Mouse (Mus musculus) E14TG2a.4 (cell line): ENCODE results near the gene Rsph3a.
A peak's percentile ranks its signal among the peaks of the same experiment; 100 is the strongest.
"Not testable (repeated sequence)": the region's sequence is repeated elsewhere in the genome, so short reads cannot be mapped to it uniquely, and the experiment has no call there.

Experiments used
- H3K27me3 ChIP-seq: 2 replicates; pipeline ENCODE4 v1.6.1; 2014; ENCODE audit warnings: low read length, control low read depth; ENCODE audit not compliant: insufficient read depth
- H3K36me3 ChIP-seq: 2 replicates; pipeline ENCODE4 v1.6.1; 2014; ENCODE audit warnings: low read length, control low read depth; ENCODE audit not compliant: insufficient read depth
- H3K4me1 ChIP-seq: replicated peaks from 2 replicates; pipeline ENCODE4 v1.6.1; 2014; ENCODE audit warnings: low read depth, low read length, control low read depth
- H3K4me3 ChIP-seq: replicated peaks from 2 replicates; pipeline ENCODE4 v1.5.1; 2014; ENCODE audit warnings: mild to moderate bottlenecking, low read length
- H3K9me3 ChIP-seq: 2 replicates; pipeline ENCODE4 v1.6.1; 2014; ENCODE audit warnings: low read length, control low read depth
- CTCF ChIP-seq: conservative IDR thresholded peaks from 2 replicates; pipeline ENCODE4 v1.5.1; 2014; ENCODE audit warnings: low read length
- NANOG ChIP-seq: IDR thresholded peaks from 2 replicates; pipeline ENCODE4 v1.6.1; 2014; ENCODE audit warnings: borderline replicate concordance, low read length, mixed read lengths
- POU5F1 ChIP-seq: IDR thresholded peaks from 2 replicates; pipeline ENCODE4 v1.6.1; 2014; ENCODE audit warnings: low read length, borderline replicate concordance

Rsph3a gene

GRCm38 (mm10) chr17:7924185-7924725 lies 21.2 kb upstream of the Rsph3a start:
- no peaks in the 10 kb centered on the region for H3K9me3 ChIP-seq
- peaks cover 3% of the 10 kb centered on the region; the same call in 1 of the 2 replicates for H3K4me1 ChIP-seq
- H3K36me3 ChIP-seq: no peaks in the 10 kb centered on the region
- TF ChIP-seq POU5F1 (no peak), NANOG (no peak), CTCF (no peak)
- peaks cover 3% of the 10 kb centered on the region; the same call in 1 of the 2 replicates for H3K27me3 ChIP-seq
- no peak overlapping the region for H3K4me3 ChIP-seq

- Histone ChIP-seq H3K27me3 (peaks cover 3% of the 10 kb centered on the region; the same call in 1 of the 2 replicates), H3K36me3 (no peaks in the 10 kb centered on the region), H3K9me3 (no peaks in the 10 kb centered on the region), H3K4me1 (peaks cover 3% of the 10 kb centered on the region; the same call in 1 of the 2 replicates), H3K4me3 (no peak within 1 kb of the TSS)
- TF ChIP-seq CTCF (no peak), NANOG (no peak), POU5F1 (no peak)
Observed at GRCm38 (mm10) chr17:7925413-7926160, 19.8 kb upstream of the Rsph3a start, which contains the start of gene Tagap. Tagap (plus strand) TSS chr17:7926000.

- Histone ChIP-seq H3K9me3 (no peaks in the 10 kb centered on the region), H3K4me3 (no peak overlapping the region), H3K27me3 (peaks cover 3% of the 10 kb centered on the region; the same call in 1 of the 2 replicates), H3K4me1 (peaks cover 3% of the 10 kb centered on the region; the same call in 1 of the 2 replicates), H3K36me3 (no peaks in the 10 kb centered on the region)
- TF ChIP-seq CTCF (peak; percentile 89), NANOG (no peak)
Observed at GRCm38 (mm10) chr17:7927582-7928535, 17.6 kb upstream of the Rsph3a start.

GRCm38 (mm10) chr17:7928662-7929061 lies 16.8 kb upstream of the Rsph3a start:
- Histone ChIP-seq H3K36me3 (no peaks in the 10 kb centered on the region), H3K9me3 (no peaks in the 10 kb centered on the region), H3K4me1 (peaks cover 3% of the 10 kb centered on the region; the same call in 1 of the 2 replicates), H3K4me3 (no peak overlapping the region), H3K27me3 (peaks cover 3% of the 10 kb centered on the region; the same call in 1 of the 2 replicates)
- TF ChIP-seq POU5F1: no peak
- no peak for TF ChIP-seq NANOG
- no peak for TF ChIP-seq CTCF

GRCm38 (mm10) chr17:7929279-7929678 lies 16.1 kb upstream of the Rsph3a start:
- Histone ChIP-seq H3K27me3 (peaks cover 3% of the 10 kb centered on the region; the same call in 1 of the 2 replicates), H3K36me3 (no peaks in the 10 kb centered on the region), H3K4me1 (peaks cover 3% of the 10 kb centered on the region; the same call in 1 of the 2 replicates), H3K9me3 (no peaks in the 10 kb centered on the region), H3K4me3 (no peak overlapping the region)
- no peak for TF ChIP-seq POU5F1
- TF ChIP-seq CTCF: peak; percentile 59
- no peak for TF ChIP-seq NANOG

- H3K36me3 ChIP-seq: no peaks in the 10 kb centered on the region
- no peaks in the 10 kb centered on the region for H3K9me3 ChIP-seq
- peaks cover 3% of the 10 kb centered on the region; the same call in 1 of the 2 replicates for H3K27me3 ChIP-seq
- TF ChIP-seq NANOG (no peak), CTCF (no peak), POU5F1 (no peak)
- peaks cover 3% of the 10 kb centered on the region; the same call in 1 of the 2 replicates for H3K4me1 ChIP-seq
- no peak overlapping the region for H3K4me3 ChIP-seq
Observed at GRCm38 (mm10) chr17:7931096-7931990, 14.1 kb upstream of the Rsph3a start.

- not testable (repeated sequence) for H3K4me3 ChIP-seq, H3K27me3 ChIP-seq, H3K4me1 ChIP-seq, H3K9me3 ChIP-seq, H3K36me3 ChIP-seq
Observed at GRCm38 (mm10) chr17:7932121-7932520, 13.3 kb upstream of the Rsph3a start.

GRCm38 (mm10) chr17:7939640-7940039 lies 5.8 kb upstream of the Rsph3a start:
- H3K4me1 ChIP-seq: no peaks in the 10 kb centered on the region
- no peak overlapping the region for H3K4me3 ChIP-seq
- H3K27me3 ChIP-seq: no peaks in the 10 kb centered on the region
- H3K9me3 ChIP-seq: no peaks in the 10 kb centered on the region
- TF ChIP-seq CTCF (no peak), NANOG (no peak), POU5F1 (no peak)
- H3K36me3 ChIP-seq: no peaks in the 10 kb centered on the region

GRCm38 (mm10) chr17:7946053-7946627 lies 726 bp downstream of the Rsph3a start:
- H3K4me3 ChIP-seq: peak overlapping the region; percentile 79
- H3K36me3 ChIP-seq, H3K27me3 ChIP-seq, H3K4me1 ChIP-seq, H3K9me3 ChIP-seq: not testable (repeated sequence)

- H3K4me1 ChIP-seq, H3K4me3 ChIP-seq, H3K36me3 ChIP-seq, H3K9me3 ChIP-seq, H3K27me3 ChIP-seq: not testable (repeated sequence)
Observed at GRCm38 (mm10) chr17:7951333-7951732, 5.9 kb downstream of the Rsph3a start.

- H3K4me1 ChIP-seq, H3K9me3 ChIP-seq, H3K36me3 ChIP-seq, H3K27me3 ChIP-seq, H3K4me3 ChIP-seq: not testable (repeated sequence)
Observed at GRCm38 (mm10) chr17:7957242-7957641, 11.8 kb downstream of the Rsph3a start.
